Mouse (Mus musculus) lung, adult 2 months (tissue): ENCODE measurements at regions not wholly inside any gene's neighbourhood (a gene's known extent, or its start where the extent isn't known, plus 50 kb on each side); places are given as distances from the start of the nearest gene placed in this dataset.

Experiments
- CTCF ChIP-seq: fragments of 200-500 bp; IDR thresholded peaks from 2 replicates; pipeline ENCODE4 v1.5.1; 2011; ENCODE audit warnings: mild to moderate bottlenecking, low read length, control low read depth; ENCODE audit not compliant: insufficient read depth
- POLR2A ChIP-seq: fragments of 200-500 bp; IDR thresholded peaks from 2 replicates; pipeline ENCODE4 v1.6.1; 2011; ENCODE audit warnings: low read depth, mild to moderate bottlenecking, control low read depth, low read length, borderline replicate concordance; ENCODE audit errors: extremely low read depth

GRCm38 (mm10) chr2:78306897-78307296 lies 360.7 kb upstream of the Cwc22 start:
- no peak for TF ChIP-seq POLR2A
- no peak for TF ChIP-seq CTCF
